Mouse (Mus musculus): ENCODE results near the gene Agap1.

- TF ChIP-seq CTCF (IDR thresholded peaks at IDR 0.05; ENCODE audit: extremely low read depth, insufficient read depth, low read length) (no peak), POLR2A (IDR thresholded peaks at IDR 0.05; ENCODE audit: extremely low read depth, insufficient read depth, low read length) (no peak)
Measured at GRCm38 (mm10) chr1:89428671-89429070, 25.9 kb upstream of the Agap1 start.

Data from cortical plate, adult 2 months (tissue).